Mouse (Mus musculus): Measurements from ENCODE around the gene N4bp1. TPM values are rescaled to one million over a fixed set of nuclear protein-coding genes. Genes with fewer than 3 reads are reported as not detected.

The N4bp1 gene
- polyA plus RNA-seq, 1 experiment = 7.6 TPM

- Histone ChIP-seq H3K4me2 (ENCODE audit: low read depth) (no peak overlapping the region), H3K4me3 (no peak overlapping the region), H3K27me3 (ENCODE audit: control insufficient read depth, insufficient read depth, insufficient read length) (peaks cover 10% of the 10 kb centered on the region), H3K79me2 (ENCODE audit: control insufficient read depth, insufficient read depth) (no peaks in the 10 kb centered on the region), H3K36me3 (ENCODE audit: control insufficient read depth, insufficient read depth) (no peaks in the 10 kb centered on the region), H3ac (ENCODE audit: control insufficient read depth, insufficient read length) (no peak overlapping the region)
- TF ChIP-seq E2F4 (IDR thresholded peaks at IDR 0.05; ENCODE audit: insufficient read depth) (no peak), TCF12 (IDR thresholded peaks at IDR 0.05; ENCODE audit: insufficient read depth, poor library complexity, severe bottlenecking) (no peak), MYOG (IDR thresholded peaks at IDR 0.05; ENCODE audit: control insufficient read depth in 1 of 3, insufficient read depth in 1 of 3, insufficient read length in 2 of 3, low read depth in 2 of 3) (no peak), SRF (IDR thresholded peaks at IDR 0.05; ENCODE audit: control insufficient read depth, insufficient read length, low read depth) (no peak), TCF3 (IDR thresholded peaks at IDR 0.05; ENCODE audit: insufficient read length, low read depth) (no peak), POLR2A (IDR thresholded peaks at IDR 0.05; ENCODE audit: insufficient read length, low read depth) (no peak), USF1 (IDR thresholded peaks at IDR 0.05; ENCODE audit: low read depth) (no peak), CEBPB (IDR thresholded peaks at IDR 0.05; ENCODE audit: insufficient read depth, poor library complexity, severe bottlenecking) (no peak), REST (IDR thresholded peaks at IDR 0.05; ENCODE audit: insufficient read depth, insufficient read length) (no peak), POLR2AphosphoS2 (IDR thresholded peaks at IDR 0.05; ENCODE audit: insufficient read length, low read depth) (no peak), MAX (IDR thresholded peaks at IDR 0.05; ENCODE audit: low read depth) (no peak), MYOD1 (IDR thresholded peaks at IDR 0.05; ENCODE audit: control insufficient read depth in 1 of 3, insufficient read length in 2 of 3, low read depth in 2 of 3) (no peak)
Measured at GRCm38 (mm10) chr8:86920455-86920854, 35.4 kb upstream of the N4bp1 start.

- Histone ChIP-seq H3K27me3 (ENCODE audit: control insufficient read depth, insufficient read depth, insufficient read length) (peaks cover 10% of the 10 kb centered on the region), H3K4me2 (ENCODE audit: low read depth) (no peak overlapping the region), H3K79me2 (ENCODE audit: control insufficient read depth, insufficient read depth) (no peaks in the 10 kb centered on the region), H3K36me3 (ENCODE audit: control insufficient read depth, insufficient read depth) (no peaks in the 10 kb centered on the region), H3K4me3 (no peak overlapping the region), H3ac (ENCODE audit: control insufficient read depth, insufficient read length) (no peak overlapping the region)
- TF ChIP-seq REST (IDR thresholded peaks at IDR 0.05; ENCODE audit: insufficient read depth, insufficient read length) = no peak
- TF ChIP-seq TCF12 (IDR thresholded peaks at IDR 0.05; ENCODE audit: insufficient read depth, poor library complexity, severe bottlenecking) = no peak
- TF ChIP-seq USF1 (IDR thresholded peaks at IDR 0.05; ENCODE audit: low read depth) = no peak
- no peak for TF ChIP-seq MAX (IDR thresholded peaks at IDR 0.05; ENCODE audit: low read depth)
- TF ChIP-seq TCF3 (IDR thresholded peaks at IDR 0.05; ENCODE audit: insufficient read length, low read depth) = no peak
- no peak for TF ChIP-seq E2F4 (IDR thresholded peaks at IDR 0.05; ENCODE audit: insufficient read depth)
- no peak for TF ChIP-seq SRF (IDR thresholded peaks at IDR 0.05; ENCODE audit: control insufficient read depth, insufficient read length, low read depth)
- no peak for TF ChIP-seq POLR2AphosphoS2 (IDR thresholded peaks at IDR 0.05; ENCODE audit: insufficient read length, low read depth)
- TF ChIP-seq CEBPB (IDR thresholded peaks at IDR 0.05; ENCODE audit: insufficient read depth, poor library complexity, severe bottlenecking) = no peak
- no peak for TF ChIP-seq POLR2A (IDR thresholded peaks at IDR 0.05; ENCODE audit: insufficient read length, low read depth)
Measured at GRCm38 (mm10) chr8:86920024-86920423, 35.0 kb upstream of the N4bp1 start.

GRCm38 (mm10) chr8:86919262-86919661, 34.2 kb upstream of the N4bp1 start:
- Histone ChIP-seq H3K4me3 (no peak overlapping the region), H3K36me3 (ENCODE audit: control insufficient read depth, insufficient read depth) (no peaks in the 10 kb centered on the region), H3K79me2 (ENCODE audit: control insufficient read depth, insufficient read depth) (no peaks in the 10 kb centered on the region), H3ac (ENCODE audit: control insufficient read depth, insufficient read length) (no peak overlapping the region), H3K4me2 (ENCODE audit: low read depth) (no peak overlapping the region), H3K27me3 (ENCODE audit: control insufficient read depth, insufficient read depth, insufficient read length) (peaks cover 10% of the 10 kb centered on the region)
- no peak for TF ChIP-seq E2F4 (IDR thresholded peaks at IDR 0.05; ENCODE audit: insufficient read depth)
- TF ChIP-seq MYOG (IDR thresholded peaks at IDR 0.05; ENCODE audit: control insufficient read depth in 1 of 3, insufficient read depth in 1 of 3, insufficient read length in 2 of 3, low read depth in 2 of 3) = no peak
- TF ChIP-seq TCF3 (IDR thresholded peaks at IDR 0.05; ENCODE audit: insufficient read length, low read depth) = no peak
- no peak for TF ChIP-seq CEBPB (IDR thresholded peaks at IDR 0.05; ENCODE audit: insufficient read depth, poor library complexity, severe bottlenecking)
- TF ChIP-seq USF1 (IDR thresholded peaks at IDR 0.05; ENCODE audit: low read depth) = no peak
- no peak for TF ChIP-seq MYOD1 (IDR thresholded peaks at IDR 0.05; ENCODE audit: control insufficient read depth in 1 of 3, insufficient read length in 2 of 3, low read depth in 2 of 3)
- TF ChIP-seq MAX (IDR thresholded peaks at IDR 0.05; ENCODE audit: low read depth) = no peak
- no peak for TF ChIP-seq REST (IDR thresholded peaks at IDR 0.05; ENCODE audit: insufficient read depth, insufficient read length)
- TF ChIP-seq POLR2A (IDR thresholded peaks at IDR 0.05; ENCODE audit: insufficient read length, low read depth) = no peak
- TF ChIP-seq SRF (IDR thresholded peaks at IDR 0.05; ENCODE audit: control insufficient read depth, insufficient read length, low read depth) = no peak
- TF ChIP-seq POLR2AphosphoS2 (IDR thresholded peaks at IDR 0.05; ENCODE audit: insufficient read length, low read depth) = no peak
- no peak for TF ChIP-seq TCF12 (IDR thresholded peaks at IDR 0.05; ENCODE audit: insufficient read depth, poor library complexity, severe bottlenecking)

- TF ChIP-seq POLR2A (IDR thresholded peaks at IDR 0.05; ENCODE audit: insufficient read length, low read depth) (no peak), MYOG (IDR thresholded peaks at IDR 0.05; ENCODE audit: control insufficient read depth in 1 of 3, insufficient read depth in 1 of 3, insufficient read length in 2 of 3, low read depth in 2 of 3) (no peak), POLR2AphosphoS2 (IDR thresholded peaks at IDR 0.05; ENCODE audit: insufficient read length, low read depth) (no peak), MYOD1 (IDR thresholded peaks at IDR 0.05; ENCODE audit: control insufficient read depth in 1 of 3, insufficient read length in 2 of 3, low read depth in 2 of 3) (no peak), MAX (IDR thresholded peaks at IDR 0.05; ENCODE audit: low read depth) (no peak), USF1 (IDR thresholded peaks at IDR 0.05; ENCODE audit: low read depth) (no peak), E2F4 (IDR thresholded peaks at IDR 0.05; ENCODE audit: insufficient read depth) (no peak), TCF12 (IDR thresholded peaks at IDR 0.05; ENCODE audit: insufficient read depth, poor library complexity, severe bottlenecking) (no peak), SRF (IDR thresholded peaks at IDR 0.05; ENCODE audit: control insufficient read depth, insufficient read length, low read depth) (no peak), TCF3 (IDR thresholded peaks at IDR 0.05; ENCODE audit: insufficient read length, low read depth) (no peak), REST (IDR thresholded peaks at IDR 0.05; ENCODE audit: insufficient read depth, insufficient read length) (no peak), CEBPB (IDR thresholded peaks at IDR 0.05; ENCODE audit: insufficient read depth, poor library complexity, severe bottlenecking) (no peak)
- no peaks in the 10 kb centered on the region for H3K36me3 ChIP-seq (ENCODE audit: control insufficient read depth, insufficient read depth)
- H3K27me3 ChIP-seq (ENCODE audit: control insufficient read depth, insufficient read depth, insufficient read length) = peaks cover 10% of the 10 kb centered on the region
- H3K4me3 ChIP-seq = no peak overlapping the region
- no peaks in the 10 kb centered on the region for H3K79me2 ChIP-seq (ENCODE audit: control insufficient read depth, insufficient read depth)
- no peak overlapping the region for H3ac ChIP-seq (ENCODE audit: control insufficient read depth, insufficient read length)
- no peak overlapping the region for H3K4me2 ChIP-seq (ENCODE audit: low read depth)
Measured at GRCm38 (mm10) chr8:86918093-86918492, 33.0 kb upstream of the N4bp1 start.

Data from myocyte (in vitro differentiated cells).